Mouse (Mus musculus) urinary bladder, postnatal 10 days (tissue): Measurements from ENCODE around the gene Cacna2d1.

Experiments
- DNase-seq: peaks from one replicate; pipeline ENCODE4 v3.0.0; 2022; ENCODE audit warnings: low spot score

The Cacna2d1 gene

DNA sequence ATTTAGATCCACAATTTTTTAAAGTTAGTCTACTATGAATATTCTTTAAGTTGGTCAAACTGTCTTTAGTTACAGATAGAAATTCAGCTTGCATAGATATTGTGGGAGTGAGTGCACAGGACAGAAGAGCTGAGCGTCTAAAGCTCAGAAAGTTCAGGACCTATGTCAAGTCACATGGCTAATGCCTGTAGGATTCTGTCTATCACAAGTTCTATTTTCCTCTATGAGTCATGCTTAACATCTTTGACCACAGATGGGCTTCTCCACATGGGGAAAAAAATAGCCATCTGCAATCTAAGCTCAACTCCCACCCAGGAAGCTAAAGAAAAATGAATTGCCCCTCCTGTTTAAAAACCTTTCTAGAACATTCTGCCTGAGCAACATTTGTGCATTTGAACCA lies 483.5 kb downstream of the Cacna2d1 start:
- DNase-seq, result no peak

DNA sequence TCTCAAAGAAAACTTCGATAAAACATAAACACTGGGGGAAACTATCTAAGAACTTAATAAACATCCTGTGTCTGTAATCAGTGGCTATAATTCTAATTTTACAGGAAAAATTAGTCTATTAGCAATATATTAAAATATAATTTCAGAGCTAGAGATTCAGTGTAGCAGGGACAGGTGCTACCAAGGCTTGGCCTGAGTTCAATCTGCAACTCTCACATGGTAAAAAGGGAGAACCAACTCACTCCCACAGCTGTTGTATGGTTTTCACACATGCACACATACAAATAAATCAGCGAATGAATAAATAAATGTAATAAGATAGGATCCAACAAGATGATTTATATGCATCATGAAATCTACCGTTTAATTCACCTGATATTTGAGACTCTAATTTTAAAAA lies 484.0 kb downstream of the Cacna2d1 start:
- DNase-seq, result no peak
